Mouse (Mus musculus) bone marrow, adult 2 months (tissue): ENCODE data around the gene Slc5a11.

Experiments
- CTCF ChIP-seq: fragments of 200-500 bp; IDR thresholded peaks from 2 replicates; pipeline ENCODE4 v1.5.1; 2011; ENCODE audit warnings: low read length, control low read depth; ENCODE audit not compliant: control insufficient read depth, insufficient read depth
- POLR2A ChIP-seq: fragments of 200-500 bp; IDR thresholded peaks from 2 replicates; pipeline ENCODE4 v1.6.1; 2011; ENCODE audit warnings: low read depth, mild to moderate bottlenecking, control low read depth, low read length, borderline replicate concordance; ENCODE audit not compliant: control insufficient read depth

DNA sequence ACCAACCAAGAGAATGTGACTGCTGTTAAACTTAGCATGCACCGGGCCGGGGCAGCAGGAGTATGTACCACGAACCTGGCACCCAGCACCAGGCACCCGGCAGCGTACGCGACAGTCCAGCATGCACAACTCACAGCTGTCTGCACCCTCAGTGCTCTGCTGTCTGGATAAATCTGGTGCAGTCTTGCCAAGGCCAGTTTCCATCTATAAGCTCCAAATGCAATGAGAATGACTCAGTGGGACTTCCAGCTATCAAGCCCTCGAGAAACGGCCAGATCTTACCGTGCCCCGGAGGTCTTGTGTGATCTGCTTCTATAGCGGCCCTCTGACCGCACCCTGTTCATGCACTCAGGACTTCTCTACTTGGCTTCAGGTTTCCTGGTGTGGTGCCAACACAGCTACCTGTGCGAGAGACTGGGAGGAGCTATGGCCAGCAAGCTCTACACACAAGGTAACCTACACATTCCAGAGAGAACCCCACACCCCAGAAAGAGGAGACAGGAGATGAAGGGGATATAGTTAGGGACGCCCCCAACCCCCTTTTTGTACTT lies 14.8 kb upstream of the Slc5a11 start:
- TF ChIP-seq CTCF (no peak), POLR2A (no peak)
